Mouse (Mus musculus) CD4-positive helper T cell, adult 2 months (primary cell): ENCODE data around the gene Mcl1.
"Not testable (repeated sequence)": the region's sequence is repeated elsewhere in the genome, so short reads cannot be mapped to it uniquely, and the experiment has no call there.

ENCODE experiments used
- DNase-seq: peaks from one replicate; pipeline ENCODE4 v3.0.0-alpha.2; 2012; ENCODE audit warnings: low read depth, missing footprints, low spot score

The Mcl1 gene

GRCm38 (mm10) chr3:95650276-95651032 is 8.1 kb upstream of the Mcl1 start:
- DNase-seq = peak; percentile 56

- no peak for DNase-seq
Measured at GRCm38 (mm10) chr3:95651033-95651373, 7.6 kb upstream of the Mcl1 start.

- DNase-seq = no peak
Measured at GRCm38 (mm10) chr3:95651391-95652203, 7.0 kb upstream of the Mcl1 start.

- peak; percentile 29 for DNase-seq
Measured at GRCm38 (mm10) chr3:95652204-95652811, 6.3 kb upstream of the Mcl1 start.

- no peak for DNase-seq
Measured at GRCm38 (mm10) chr3:95652871-95653270, 5.7 kb upstream of the Mcl1 start.

GRCm38 (mm10) chr3:95653473-95654034 is 5.0 kb upstream of the Mcl1 start:
- DNase-seq = no peak

GRCm38 (mm10) chr3:95654371-95654770 is 4.2 kb upstream of the Mcl1 start:
- DNase-seq = not testable (repeated sequence)

- DNase-seq = no peak
Measured at GRCm38 (mm10) chr3:95655437-95655836, 3.2 kb upstream of the Mcl1 start.

GRCm38 (mm10) chr3:95657108-95657507 is 1.5 kb upstream of the Mcl1 start:
- DNase-seq = no peak

- no peak for DNase-seq
Measured at GRCm38 (mm10) chr3:95657711-95658110, 877 bp upstream of the Mcl1 start.

GRCm38 (mm10) chr3:95658868-95659712 is 502 bp downstream of the Mcl1 start:
- peak; percentile 87 for DNase-seq

GRCm38 (mm10) chr3:95659948-95660347 is 1.4 kb downstream of the Mcl1 start:
- no peak for DNase-seq

- DNase-seq = no peak
Measured at GRCm38 (mm10) chr3:95660788-95661478, 2.3 kb downstream of the Mcl1 start.

GRCm38 (mm10) chr3:95661945-95662715 is 3.5 kb downstream of the Mcl1 start:
- DNase-seq = peak; percentile 41

- no peak for DNase-seq
Measured at GRCm38 (mm10) chr3:95662724-95663449, 4.3 kb downstream of the Mcl1 start.

GRCm38 (mm10) chr3:95663486-95663885 is 4.9 kb downstream of the Mcl1 start:
- DNase-seq = no peak

- DNase-seq = peak; percentile 62
Measured at GRCm38 (mm10) chr3:95663969-95664608, 5.5 kb downstream of the Mcl1 start.

GRCm38 (mm10) chr3:95664940-95665352 is 6.4 kb downstream of the Mcl1 start:
- DNase-seq = peak; percentile 40
